Mouse (Mus musculus): Measurements from ENCODE around the gene Fam57b.

DNA sequence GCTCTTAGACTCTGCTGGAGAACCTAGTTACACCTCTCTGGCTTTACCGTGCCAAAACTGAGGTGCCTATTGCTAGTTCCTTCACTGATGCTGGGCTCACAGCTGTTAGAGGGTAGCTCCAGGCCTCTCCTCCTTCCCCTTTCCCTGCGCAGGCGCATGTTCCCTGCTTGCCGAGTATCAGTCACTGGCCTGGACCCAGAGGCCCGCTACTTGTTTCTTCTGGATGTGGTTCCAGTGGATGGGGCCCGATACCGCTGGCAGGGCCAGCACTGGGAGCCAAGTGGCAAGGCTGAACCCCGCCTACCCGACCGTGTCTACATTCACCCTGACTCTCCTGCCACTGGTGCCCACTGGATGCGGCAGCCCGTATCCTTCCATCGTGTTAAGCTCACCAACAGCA lies 14.8 kb upstream of the Fam57b start:
- TF ChIP-seq CTCF (IDR thresholded peaks at IDR 0.05; ENCODE audit: borderline replicate concordance, control insufficient read depth, extremely low read depth, insufficient read depth, low read length, poor library complexity) (no peak), POLR2A (IDR thresholded peaks at IDR 0.05; ENCODE audit: control insufficient read depth, extremely low read depth, insufficient read depth, low read length, poor library complexity) (no peak)

All from thymus, adult 2 months (tissue).